In the genomic region with DNA sequence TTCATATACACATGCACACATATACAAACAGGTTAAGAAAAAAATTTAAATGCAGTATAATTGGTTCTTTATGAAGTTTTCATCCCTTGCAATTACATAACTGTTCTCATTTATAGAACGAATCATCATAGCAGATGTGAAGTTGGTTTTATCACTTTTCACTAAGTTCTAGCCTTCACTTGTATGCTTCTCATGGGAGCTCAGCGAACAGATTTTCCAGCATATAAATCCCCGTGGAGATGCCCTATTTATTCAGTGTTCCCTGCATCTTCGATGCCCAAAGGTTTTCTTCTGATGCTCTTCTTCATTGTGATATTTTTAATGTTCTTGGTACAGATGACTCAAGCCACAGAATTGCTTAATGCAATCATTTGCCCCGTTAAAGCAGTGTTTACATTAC, we compare ENCODE assay signal across 25 mouse cellular contexts.
DNase-seq lines count a peak whose midpoint lies in the region; ATAC-seq lines count a peak whose summit lies in the region.
"Had no signal": no experiment of that assay in that cellular context is flagged by ENCODE, and none has a peak within 500 bp of the region (broad histone marks: within the 10 kb centered on the region; RNA-seq: fewer than 3 reads in every experiment).

No protein-coding gene starts in this region.

- H3K9me3 ChIP-seq in kidney, embryonic 16.5 days (ENCODE audit: low read length): no peaks in the 10 kb centered on the region
- H3K9me3 ChIP-seq: embryonic facial prominence, embryonic 12.5 days; embryonic facial prominence, embryonic 15.5 days; forebrain, embryonic 15.5 days; heart, embryonic 12.5 days; heart, embryonic 15.5 days had no signal

- no peak overlapping the region for H3K4me2 ChIP-seq in kidney, embryonic 16.5 days (replicated peaks; ENCODE audit: low read depth, low read length)
- H3K4me2 ChIP-seq: embryonic facial prominence, embryonic 12.5 days; embryonic facial prominence, embryonic 15.5 days; forebrain, embryonic 15.5 days; heart, embryonic 12.5 days; heart, embryonic 15.5 days; hindbrain, embryonic 14.5 days had no signal

- H3K27me3 ChIP-seq in kidney, embryonic 16.5 days (ENCODE audit: insufficient read depth, low read length): no peaks in the 10 kb centered on the region
- H3K27me3 ChIP-seq: embryonic facial prominence, embryonic 12.5 days; embryonic facial prominence, embryonic 15.5 days; forebrain, embryonic 15.5 days; heart, embryonic 12.5 days; heart, embryonic 15.5 days had no signal

- no peaks in the 10 kb centered on the region for H3K4me1 ChIP-seq in kidney, embryonic 16.5 days (ENCODE audit: insufficient read depth, low read length)
- H3K4me1 ChIP-seq: embryonic facial prominence, embryonic 12.5 days; embryonic facial prominence, embryonic 15.5 days; forebrain, embryonic 15.5 days; heart, embryonic 12.5 days; heart, embryonic 15.5 days had no signal

- no peak overlapping the region for H3K27ac ChIP-seq in kidney, embryonic 16.5 days (ENCODE audit: low read length)
- H3K27ac ChIP-seq: embryonic facial prominence, embryonic 12.5 days; embryonic facial prominence, embryonic 15.5 days; forebrain, embryonic 15.5 days; gastrocnemius, adult 2 months; heart, embryonic 15.5 days; hindbrain, embryonic 14.5 days; hindbrain, postnatal 0 days had no signal

- peak; percentile 87 for ATAC-seq in frontal cortex, adult (ENCODE audit: low TSS enrichment)
- ATAC-seq in kidney, embryonic 16.5 days (ENCODE audit: low FRiP score, low TSS enrichment): no peak
- ATAC-seq: activated CD4-positive, CD25-positive, alpha-beta regulatory T cell, adult 4 months; forebrain, embryonic 15.5 days; hindbrain, postnatal 0 days; inflammation-experienced regulatory T-cells, adult 6 months had no signal

- no peak overlapping the region for H3K4me3 ChIP-seq in kidney, embryonic 16.5 days (ENCODE audit: low read length)
- H3K4me3 ChIP-seq: embryonic facial prominence, embryonic 12.5 days; embryonic facial prominence, embryonic 15.5 days; forebrain, embryonic 15.5 days; gastrocnemius, adult 2 months; heart, embryonic 12.5 days; heart, embryonic 15.5 days had no signal

- 78% methylated on average over 5 of the region's 5 CpGs for WGBS in kidney, embryonic 16.5 days

- no peak overlapping the region for H3K9ac ChIP-seq in kidney, embryonic 16.5 days (replicated peaks; ENCODE audit: low read length)
- H3K9ac ChIP-seq: embryonic facial prominence, embryonic 12.5 days; embryonic facial prominence, embryonic 15.5 days; forebrain, embryonic 15.5 days; heart, embryonic 12.5 days; heart, embryonic 15.5 days; hindbrain, embryonic 14.5 days had no signal

- no peak for DNase-seq in frontal cortex, postnatal 14 days (ENCODE audit: low spot score in 2 of 2)
- DNase-seq in left cerebral cortex, adult 11 months (ENCODE audit: low spot score): peak; percentile 12
- no peak for DNase-seq in left cerebral cortex, adult 18-20 months (ENCODE audit: low spot score in 2 of 2)
- DNase-seq in brain, adult 2 months (ENCODE audit: low read depth, low spot score): peak; percentile 68
- DNase-seq: adrenal gland, adult 8-10 months; adrenal gland, postnatal 25 days; cerebellum, adult 18-20 months; cerebellum, adult 9-10 months; cerebellum, postnatal 14 days; gastrocnemius, adult 2 months; gastrocnemius, postnatal 14 days; heart, adult 18-20 months; heart, postnatal 10 days; heart, postnatal 4 days had no signal

- no peaks in the 10 kb centered on the region for H3K36me3 ChIP-seq in kidney, embryonic 16.5 days (ENCODE audit: insufficient read depth, low read length)
- H3K36me3 ChIP-seq: embryonic facial prominence, embryonic 12.5 days; embryonic facial prominence, embryonic 15.5 days; forebrain, embryonic 15.5 days; heart, embryonic 12.5 days; heart, embryonic 15.5 days had no signal

Comparison
In these comparisons a context has a peak if more than half of its experiments do, and no peak if none do; other contexts are left out.
1. DNase-seq: peak in left cerebral cortex, adult 11 months (single experiment) and brain, adult 2 months (single experiment); none in frontal cortex, postnatal 14 days (0 of 2) and left cerebral cortex, adult 18-20 months (0 of 2).